In the genomic region with DNA sequence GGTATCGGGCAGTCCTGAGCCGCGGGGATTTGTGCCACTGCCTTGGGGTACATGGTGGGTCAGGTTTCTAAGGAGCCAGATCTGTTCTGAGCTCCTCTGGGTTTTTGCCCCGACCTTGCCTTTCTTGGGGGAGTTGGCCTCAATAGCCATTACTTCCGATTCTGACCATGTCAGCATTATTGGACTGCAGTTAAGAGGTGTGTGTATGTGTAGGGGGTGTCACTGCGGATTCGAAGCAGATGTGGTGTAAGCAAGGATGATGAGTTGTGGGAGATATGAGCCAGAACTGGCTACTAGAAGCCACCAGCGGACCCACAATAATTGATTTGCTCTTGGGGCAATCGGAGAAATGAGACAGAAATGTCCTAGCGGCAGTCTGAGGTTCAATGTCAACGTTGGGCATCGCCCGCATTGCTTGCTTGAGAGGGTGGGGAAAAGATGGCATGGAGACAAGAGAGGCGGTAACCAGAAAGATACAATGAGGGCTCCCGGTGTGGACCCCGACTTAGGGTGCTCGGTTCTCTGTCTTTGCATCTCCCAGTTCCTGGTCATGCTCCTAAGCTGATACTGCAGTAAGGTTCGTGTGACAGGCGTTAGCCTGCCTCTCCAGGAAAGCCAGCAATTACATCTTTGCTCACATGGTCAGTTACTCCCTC, we compare ENCODE assay signal across 9 mouse cellular contexts. TPM values are rescaled to one million over a fixed set of nuclear protein-coding genes. Genes with fewer than 3 reads are reported as not detected.
DNase-seq lines count a peak whose midpoint lies in the region; ATAC-seq and TF ChIP-seq lines count a peak whose summit lies in the region.
"Had no signal": no experiment of that assay in that cellular context is flagged by ENCODE, and none has a peak within 500 bp of the region (broad histone marks: within the 10 kb centered on the region; RNA-seq: fewer than 3 reads in every experiment).

No protein-coding gene starts in this region.

- no peaks in the 10 kb centered on the region for H3K4me1 ChIP-seq in heart, adult 2 months (ENCODE audit: control insufficient read depth, insufficient read depth, low read length)
- peaks cover 10% of the 10 kb centered on the region for H3K4me1 ChIP-seq in testis, adult 2 months (ENCODE audit: control insufficient read depth, insufficient read depth, low read length)
- H3K4me1 ChIP-seq in olfactory bulb, adult 2 months (ENCODE audit: control insufficient read depth, insufficient read depth, low read length): peaks cover 4% of the 10 kb centered on the region

- peak overlapping the region; percentile 35; the same call in 1 of the 2 replicates for H3K9ac ChIP-seq in heart, adult 2 months (ENCODE audit: low read depth, low read length)

- peak overlapping the region; percentile 51 for H3K4me3 ChIP-seq in heart, adult 2 months
- H3K4me3 ChIP-seq in testis, adult 2 months (ENCODE audit: control insufficient read depth, low read depth, low read length): peak overlapping the region; percentile 63
- H3K4me3 ChIP-seq in olfactory bulb, adult 2 months (ENCODE audit: insufficient read depth, low read depth, low read length): peak overlapping the region; percentile 59
- H3K4me3 ChIP-seq: erythroblast, embryonic 14.5 days had no signal

- no peaks in the 10 kb centered on the region for H3K36me3 ChIP-seq in heart, adult 2 months (ENCODE audit: control insufficient read depth, insufficient read depth, low read length)
- no peaks in the 10 kb centered on the region for H3K36me3 ChIP-seq in testis, adult 2 months (ENCODE audit: control insufficient read depth, insufficient read depth, low read length)

- ATAC-seq in granulocyte monocyte progenitor cell, adult 5-6 weeks (replicated peaks; ENCODE audit: poor library complexity, severe bottlenecking): no peak

- TF ChIP-seq EP300 in heart, adult 2 months (IDR thresholded peaks at IDR 0.05; ENCODE audit: insufficient read depth, low read depth, low read length): no peak

- H3K79me2 ChIP-seq in heart, adult 2 months (replicated peaks; ENCODE audit: control insufficient read depth, insufficient read depth, low read length): no peaks in the 10 kb centered on the region

- H3K27me3 ChIP-seq in heart, adult 2 months (ENCODE audit: control insufficient read depth, insufficient read depth, low read length): no peaks in the 10 kb centered on the region
- no peaks in the 10 kb centered on the region for H3K27me3 ChIP-seq in testis, adult 2 months (ENCODE audit: control insufficient read depth, insufficient read depth, low read length)

- TF ChIP-seq POLR2A in heart, adult 2 months (IDR thresholded peaks at IDR 0.05; ENCODE audit: insufficient read depth, low read depth, low read length): no peak
- TF ChIP-seq POLR2A in testis, adult 2 months (IDR thresholded peaks at IDR 0.05; ENCODE audit: control insufficient read depth, low read depth, low read length): no peak
- TF ChIP-seq POLR2A in olfactory bulb, adult 2 months (IDR thresholded peaks at IDR 0.05; ENCODE audit: insufficient read depth, low read depth, low read length): no peak

- TF ChIP-seq CTCF in heart, adult 2 months (IDR thresholded peaks at IDR 0.05): no peak
- no peak for TF ChIP-seq CTCF in testis, adult 2 months (IDR thresholded peaks at IDR 0.05; ENCODE audit: control insufficient read depth, insufficient read depth, insufficient replicate concordance, low read depth, low read length)
- TF ChIP-seq CTCF in olfactory bulb, adult 2 months (IDR thresholded peaks at IDR 0.05; ENCODE audit: insufficient read depth, low read depth, low read length): no peak

- intact Hi-C loops in heart, adult 2 months (cut with DNase I): no loop called here
- intact Hi-C loops in heart, postnatal 10 days (cut with DNase I): loop anchor here (5.0 kb wide), 1 partner anchor 63 kb away; no protein-coding TSS in a partner anchor

- WGBS in heart, adult 2 months: 25% methylated on average over 19 of the region's 19 CpGs
- WGBS in olfactory bulb, adult 2 months: 4% methylated on average over 19 of the region's 19 CpGs

- H3K27ac ChIP-seq in heart, adult 2 months: no peak overlapping the region; the same call in 1 of the 2 replicates
- no peak overlapping the region for H3K27ac ChIP-seq in testis, adult 2 months (ENCODE audit: control insufficient read depth, insufficient read depth, low read depth, low read length)
- peak overlapping the region; percentile 84 for H3K27ac ChIP-seq in olfactory bulb, adult 2 months (ENCODE audit: insufficient read depth, low read depth, low read length)

- DNase-seq in heart, adult 2 months: no peak
- DNase-seq in heart, postnatal 10 days: no peak
- no peak for DNase-seq in testis, postnatal 10 days (ENCODE audit: low spot score)
- peak; percentile 33 to 35 for DNase-seq in layer of hippocampus, postnatal 25 days (ENCODE audit: extremely low spot score in 1 of 2, low spot score in 1 of 2)
- DNase-seq in natural killer cell, adult 2 months (ENCODE audit: low spot score in 2 of 2): no peak

RNA-seq across cellular contexts. Expression of a gene that starts 0.8 kb away (rescaled TPM):
- total RNA-seq in heart, adult 2 months (2021): 10 to 100 TPM in 1 of 2 experiments, 1 to 10 TPM in 1; 9.9 to 13.2 TPM
- polyA plus RNA-seq in heart, adult 2 months (2012; rRNA removed): 0.33 and 0.56 TPM in 2 replicates
- 10 to 100 TPM; 21.6 to 37.2 TPM for total RNA-seq in heart, postnatal 10 days (2021)
- polyA plus RNA-seq in testis, adult 2 months (2012; rRNA removed): 0.53 and 0.63 TPM in 2 replicates
- 10 to 100 TPM; 43.4 to 46.0 TPM for total RNA-seq in layer of hippocampus, postnatal 25 days (2021)
- polyA plus RNA-seq in olfactory bulb, adult 2 months (2012; ENCODE audit: insufficient read depth, insufficient read length, low replicate concordance, missing spikeins): not detected in 2 replicates
- not detected in 2 replicates for total RNA-seq in granulocyte monocyte progenitor cell, adult 5-6 weeks (2014; fragmentation: Nextera tagmentation)
- total RNA-seq in granulocyte monocyte progenitor cell, adult 5-6 weeks (2017): not detected in 2 replicates
- polyA plus RNA-seq: erythroblast, embryonic 14.5 days had no signal

Comparison
In these comparisons a context has a peak if more than half of its experiments do, and no peak if none do; other contexts are left out.
1. DNase-seq: peak in layer of hippocampus, postnatal 25 days (2 of 2); none in heart, adult 2 months (0 of 2), heart, postnatal 10 days (0 of 2), testis, postnatal 10 days (single experiment) and natural killer cell, adult 2 months (0 of 2).
2. RNA of a gene that starts 0.8 kb away (total RNA-seq): 43.4 to 46.0 TPM in layer of hippocampus, postnatal 25 days, 21.6 to 37.2 TPM in heart, postnatal 10 days and 9.9 to 13.2 TPM in heart, adult 2 months; not detected in granulocyte monocyte progenitor cell, adult 5-6 weeks; every median in the first group is over 10 times any median in the second.
3. Peak in every context shown above with its lines, with median percentiles within 50 percentile points of each other: H3K4me3 ChIP-seq.